Mouse (Mus musculus) hindbrain, embryonic 11.5 days (tissue): ENCODE measurements around the gene Lrriq1. TPM values are rescaled to one million over a fixed set of nuclear protein-coding genes. Genes with fewer than 3 reads are reported as not detected.

Experiments
- ATAC-seq: fragments of 200-750 bp; cut with Nextera tagmentation; 2 replicates; pipeline ENCODE4 v1.8.0; 2017; ENCODE audit warnings: mild to moderate bottlenecking, moderate TSS enrichment, moderate library complexity; ENCODE audit not compliant: low FRiP score
- DNase-seq: peaks from one replicate; pipeline ENCODE4 v3.0.0-alpha.2; 2015; ENCODE audit warnings: low spot score
- H3K27ac ChIP-seq: fragments of 300-500 bp; sonication (generic); 2 replicates; pipeline ENCODE4 v1.5.1; 2014; ENCODE audit warnings: mild to moderate bottlenecking, low read depth, low read length
- H3K27me3 ChIP-seq: fragments of 300-500 bp; sonication (generic); 2 replicates; pipeline ENCODE4 v1.6.1; 2014; ENCODE audit warnings: mild to moderate bottlenecking, low read length, moderate library complexity, mixed read lengths; ENCODE audit not compliant: control insufficient read depth, insufficient read depth
- H3K36me3 ChIP-seq: fragments of 300-500 bp; sonication (generic); 2 replicates; pipeline ENCODE4 v1.6.1; 2014; ENCODE audit warnings: mild to moderate bottlenecking, low read length, moderate library complexity, mixed read lengths; ENCODE audit not compliant: control insufficient read depth, insufficient read depth
- H3K4me1 ChIP-seq: fragments of 300-500 bp; sonication (generic); replicated peaks from 2 replicates; pipeline ENCODE4 v1.6.1; 2014; ENCODE audit warnings: low read length, mixed read lengths; ENCODE audit not compliant: control insufficient read depth, insufficient read depth
- H3K4me2 ChIP-seq: fragments of 300-500 bp; sonication (generic); replicated peaks from 2 replicates; pipeline ENCODE4 v1.6.1; 2014; ENCODE audit warnings: mild to moderate bottlenecking, low read depth, low read length
- H3K4me3 ChIP-seq: fragments of 300-500 bp; sonication (generic); 2 replicates; pipeline ENCODE4 v1.5.1; 2014; ENCODE audit warnings: low read depth, low read length
- H3K9ac ChIP-seq: fragments of 300-500 bp; sonication (generic); 2 replicates; pipeline ENCODE4 v1.6.1; 2014; ENCODE audit warnings: low read depth, low read length
- H3K9me3 ChIP-seq: fragments of 300-500 bp; sonication (generic); 2 replicates; pipeline ENCODE4 v1.6.1; 2016; ENCODE audit warnings: low read length; ENCODE audit not compliant: control insufficient read depth
- WGBS: fragments of 180-500 bp; shearing (Covaris S2); extraction: QIAGEN DNeasy Blood & Tissue Kit; methylation state at CpG from one replicate; pipeline ENCODE4 v1.1.7; 2014; 5-methylcytosine and 5-hydroxymethylcytosine counted together
- polyA plus RNA-seq: library from polyadenylated mRNA; unstranded; fragments of >200 nt; fragmentation: Nextera tagmentation; extraction: Ambion mirVana; gene quantifications from 2 replicates; pipeline ENCODE4 v1.2.1, GENCODE M21; 2014

Lrriq1 gene
- polyA plus RNA-seq, 1 experiment from 2014 or later, result 5.2 TPM

GRCm38 (mm10) chr10:103142526-103142925, 93.6 kb downstream of the Lrriq1 start:
- no peaks in the 10 kb centered on the region for H3K27me3 ChIP-seq
- 65% methylated on average over 4 of the region's 4 CpGs for WGBS
- H3K4me3 ChIP-seq, result no peak overlapping the region
- no peak for ATAC-seq
- no peak overlapping the region for H3K4me2 ChIP-seq
- no peak for DNase-seq
- H3K27ac ChIP-seq, result no peak overlapping the region
- no peak overlapping the region for H3K9ac ChIP-seq
- no peaks in the 10 kb centered on the region for H3K9me3 ChIP-seq
- no peaks in the 10 kb centered on the region for H3K4me1 ChIP-seq
- no peaks in the 10 kb centered on the region for H3K36me3 ChIP-seq

GRCm38 (mm10) chr10:103141532-103141931, 94.6 kb downstream of the Lrriq1 start:
- 52% methylated on average over 6 of the region's 6 CpGs for WGBS
- Histone ChIP-seq H3K9me3 (no peaks in the 10 kb centered on the region), H3K4me2 (no peak overlapping the region), H3K4me1 (no peaks in the 10 kb centered on the region), H3K27me3 (no peaks in the 10 kb centered on the region), H3K9ac (no peak overlapping the region), H3K27ac (no peak overlapping the region), H3K36me3 (no peaks in the 10 kb centered on the region), H3K4me3 (no peak overlapping the region)
- ATAC-seq, result peak; percentile 19; the same call in 1 of the 2 replicates
- peak; percentile 34 for DNase-seq

GRCm38 (mm10) chr10:103140609-103141008, 95.5 kb downstream of the Lrriq1 start:
- H3K4me2 ChIP-seq, result no peak overlapping the region
- DNase-seq (no peak), ATAC-seq (no peak)
- H3K9ac ChIP-seq, result no peak overlapping the region
- 74% methylated on average over 8 of the region's 8 CpGs for WGBS
- no peak overlapping the region for H3K27ac ChIP-seq
- no peaks in the 10 kb centered on the region for H3K36me3 ChIP-seq
- no peaks in the 10 kb centered on the region for H3K9me3 ChIP-seq
- H3K4me1 ChIP-seq, result no peaks in the 10 kb centered on the region
- no peak overlapping the region for H3K4me3 ChIP-seq
- no peaks in the 10 kb centered on the region for H3K27me3 ChIP-seq

- Histone ChIP-seq H3K4me2 (no peak overlapping the region), H3K27ac (no peak overlapping the region), H3K9ac (no peak overlapping the region), H3K4me1 (no peaks in the 10 kb centered on the region), H3K9me3 (no peaks in the 10 kb centered on the region), H3K4me3 (no peak overlapping the region), H3K27me3 (no peaks in the 10 kb centered on the region), H3K36me3 (no peaks in the 10 kb centered on the region)
- DNase-seq, result no peak
- 67% methylated on average over 6 of the region's 6 CpGs for whole genome bisulfite sequencing
- ATAC-seq, result no peak
Measured at GRCm38 (mm10) chr10:103114629-103115028, 121.5 kb downstream of the Lrriq1 start.

- 81% methylated on average over 2 of the region's 2 CpGs for WGBS
- no peak overlapping the region for H3K9ac ChIP-seq
- DNase-seq, result no peak
- H3K4me3 ChIP-seq, result no peak overlapping the region
- H3K27me3 ChIP-seq, result no peaks in the 10 kb centered on the region
- H3K4me2 ChIP-seq, result no peak overlapping the region
- H3K9me3 ChIP-seq, result no peaks in the 10 kb centered on the region
- no peaks in the 10 kb centered on the region for H3K36me3 ChIP-seq
- no peak for ATAC-seq
- no peak overlapping the region for H3K27ac ChIP-seq
- H3K4me1 ChIP-seq, result no peaks in the 10 kb centered on the region
Measured at GRCm38 (mm10) chr10:103108090-103108489, 128.0 kb downstream of the Lrriq1 start.

- WGBS, result 80% methylated on average over 1 of the region's 1 CpGs
- Histone ChIP-seq H3K27ac (no peak overlapping the region), H3K9ac (no peak overlapping the region), H3K4me1 (no peaks in the 10 kb centered on the region), H3K9me3 (no peaks in the 10 kb centered on the region), H3K36me3 (no peaks in the 10 kb centered on the region), H3K27me3 (no peaks in the 10 kb centered on the region), H3K4me3 (no peak overlapping the region), H3K4me2 (no peak overlapping the region)
- DNase-seq, result no peak
- no peak for ATAC-seq
Measured at GRCm38 (mm10) chr10:103086101-103086500, 150.0 kb downstream of the Lrriq1 start.

GRCm38 (mm10) chr10:103049593-103049992, 186.5 kb downstream of the Lrriq1 start:
- H3K9me3 ChIP-seq, result no peaks in the 10 kb centered on the region
- ATAC-seq, result no peak
- DNase-seq, result no peak
- H3K4me1 ChIP-seq, result no peaks in the 10 kb centered on the region
- no peak overlapping the region for H3K27ac ChIP-seq
- no peaks in the 10 kb centered on the region for H3K27me3 ChIP-seq
- WGBS, result 89% methylated on average over 2 of the region's 2 CpGs
- H3K4me3 ChIP-seq, result no peak overlapping the region
- no peak overlapping the region for H3K9ac ChIP-seq
- no peak overlapping the region for H3K4me2 ChIP-seq
- no peaks in the 10 kb centered on the region for H3K36me3 ChIP-seq

- Histone ChIP-seq H3K36me3 (no peaks in the 10 kb centered on the region), H3K9me3 (no peaks in the 10 kb centered on the region), H3K9ac (no peak overlapping the region), H3K4me3 (no peak overlapping the region), H3K27ac (no peak overlapping the region), H3K4me1 (no peaks in the 10 kb centered on the region), H3K4me2 (no peak overlapping the region), H3K27me3 (no peaks in the 10 kb centered on the region)
- 71% methylated on average over 3 of the region's 3 CpGs for WGBS
- no peak for DNase-seq
- no peak for ATAC-seq
Measured at GRCm38 (mm10) chr10:103046623-103047022, 189.5 kb downstream of the Lrriq1 start.

GRCm38 (mm10) chr10:103045019-103045418, 191.1 kb downstream of the Lrriq1 start:
- H3K27me3 ChIP-seq, result no peaks in the 10 kb centered on the region
- DNase-seq, result no peak
- no peaks in the 10 kb centered on the region for H3K36me3 ChIP-seq
- H3K4me1 ChIP-seq, result no peaks in the 10 kb centered on the region
- H3K4me3 ChIP-seq, result no peak overlapping the region
- H3K9me3 ChIP-seq, result no peaks in the 10 kb centered on the region
- H3K9ac ChIP-seq, result no peak overlapping the region
- no peak overlapping the region for H3K4me2 ChIP-seq
- no peak overlapping the region for H3K27ac ChIP-seq
- ATAC-seq, result no peak
- 64% methylated on average over 2 of the region's 2 CpGs for WGBS
